Mouse (Mus musculus) right cerebral cortex, postnatal 10 days (tissue): Measurements from ENCODE around the gene Eipr1.
A peak's percentile ranks its signal among the peaks of the same experiment; 100 is the strongest.

ENCODE experiments used
- DNase-seq, 2 experiments: peaks; one replicate each; pipeline ENCODE4 v3.0.0; 2021; ENCODE audit warnings: low spot score in 2 of 2

The Eipr1 gene

DNA sequence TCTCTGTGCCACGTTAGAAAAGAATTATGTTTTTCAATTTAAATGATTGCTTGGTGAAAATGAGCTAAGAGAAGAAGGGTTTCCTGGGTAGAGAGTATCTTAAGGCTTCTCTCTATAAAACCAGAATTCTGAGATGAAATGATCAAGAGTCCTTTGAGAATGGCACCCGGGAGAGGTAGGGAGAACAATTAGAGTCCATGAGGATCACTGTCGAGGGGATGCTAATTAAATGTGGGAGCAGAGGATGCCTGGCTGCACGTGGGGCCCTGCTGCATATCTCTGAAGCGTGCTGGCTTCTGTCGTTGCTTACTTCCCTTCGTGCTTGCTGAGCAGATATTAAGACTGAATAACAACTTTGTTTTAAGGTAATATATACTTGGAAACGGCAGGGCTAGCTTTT lies 23.5 kb downstream of the Eipr1 start:
- no peak for DNase-seq

DNA sequence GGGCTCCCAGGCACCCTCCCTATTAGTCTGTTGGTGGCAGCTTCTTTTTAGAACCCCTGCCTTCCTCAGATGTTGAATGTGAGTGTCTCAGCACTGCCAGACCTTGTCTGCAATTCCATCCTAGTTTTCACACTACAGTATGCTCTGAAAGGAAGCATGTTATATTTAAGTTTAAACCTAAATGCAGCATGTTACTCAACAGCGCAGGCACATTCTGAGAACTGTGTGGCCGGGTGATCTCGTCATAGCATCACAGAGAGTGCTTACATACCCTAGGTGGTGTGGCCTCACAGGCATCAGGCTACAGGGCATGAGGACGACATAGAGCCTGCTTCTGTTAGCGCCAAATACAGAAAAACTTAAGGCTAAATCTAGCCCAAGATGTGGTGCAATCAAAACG lies 24.0 kb downstream of the Eipr1 start:
- peak in 1 of 2 experiments; percentile 43 for DNase-seq

GRCm38 (mm10) chr12:28780180-28780579 lies 28.6 kb downstream of the Eipr1 start:
- no peak for DNase-seq

GRCm38 (mm10) chr12:28782637-28783036 lies 31.0 kb downstream of the Eipr1 start:
- no peak for DNase-seq

GRCm38 (mm10) chr12:28784355-28784754 lies 32.8 kb downstream of the Eipr1 start:
- peak; percentile 59 to 63 for DNase-seq

DNA sequence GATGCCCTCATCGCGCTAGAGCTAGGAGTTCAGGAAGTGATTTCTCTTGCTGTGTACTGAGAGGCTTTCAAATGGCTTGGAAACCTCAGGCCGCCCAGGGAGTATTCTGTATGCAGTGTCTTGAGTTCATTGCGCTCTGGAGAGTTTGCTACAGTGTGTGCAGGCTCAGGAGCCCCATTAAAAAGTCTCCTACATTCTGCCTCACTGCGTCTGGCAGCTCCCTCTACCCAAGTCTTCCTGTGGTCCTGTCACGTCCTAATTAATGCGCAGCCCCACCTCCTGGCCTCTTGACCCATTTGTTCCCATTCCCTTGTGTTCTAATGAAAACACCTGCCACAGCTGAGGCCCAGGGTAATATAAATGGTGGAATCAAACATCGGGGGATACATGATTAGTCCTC lies 33.3 kb downstream of the Eipr1 start:
- DNase-seq: no peak

DNA sequence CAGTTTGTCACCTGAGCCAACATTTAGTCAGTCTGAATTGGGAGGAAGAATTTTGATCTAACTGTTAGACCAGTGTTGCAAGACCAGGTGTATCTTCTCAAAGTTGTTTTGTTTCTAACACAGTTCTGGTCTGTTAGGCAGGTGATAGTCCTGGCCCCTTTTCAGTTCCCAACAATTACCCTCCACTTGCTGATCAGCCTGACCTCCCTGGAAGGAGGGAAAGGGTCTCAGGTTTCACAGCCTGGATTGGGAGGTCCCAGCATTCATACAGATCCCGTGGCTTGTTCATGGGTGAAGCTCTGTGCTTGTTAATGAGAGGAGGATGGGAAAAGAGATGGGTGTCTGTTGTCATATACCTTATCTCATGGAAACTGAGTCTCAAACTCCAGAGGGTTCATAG lies 33.7 kb downstream of the Eipr1 start:
- no peak for DNase-seq

DNA sequence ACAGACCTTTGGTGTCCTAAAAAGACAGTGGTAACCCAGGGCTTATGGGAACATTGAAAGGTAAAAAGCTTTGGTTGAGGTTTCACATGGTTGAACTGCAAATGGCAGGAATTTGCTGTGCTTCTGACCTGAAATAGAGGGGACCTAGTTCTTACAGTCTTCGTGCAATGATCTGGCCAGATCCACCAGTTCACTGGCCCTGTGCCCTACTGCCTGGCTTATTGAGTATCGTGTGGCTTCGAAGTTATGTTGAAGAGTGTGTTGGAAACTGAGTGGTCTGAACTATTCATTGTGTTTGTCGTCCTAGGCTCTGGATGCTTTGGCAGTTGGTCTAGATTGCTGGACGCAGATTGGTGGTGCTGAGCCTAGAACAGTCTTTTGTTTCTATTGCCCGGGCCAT lies 34.7 kb downstream of the Eipr1 start:
- DNase-seq: peak in 1 of 2 experiments; percentile 50

- DNase-seq: no peak
Measured at GRCm38 (mm10) chr12:28792613-28793012, 41.0 kb downstream of the Eipr1 start.

DNA sequence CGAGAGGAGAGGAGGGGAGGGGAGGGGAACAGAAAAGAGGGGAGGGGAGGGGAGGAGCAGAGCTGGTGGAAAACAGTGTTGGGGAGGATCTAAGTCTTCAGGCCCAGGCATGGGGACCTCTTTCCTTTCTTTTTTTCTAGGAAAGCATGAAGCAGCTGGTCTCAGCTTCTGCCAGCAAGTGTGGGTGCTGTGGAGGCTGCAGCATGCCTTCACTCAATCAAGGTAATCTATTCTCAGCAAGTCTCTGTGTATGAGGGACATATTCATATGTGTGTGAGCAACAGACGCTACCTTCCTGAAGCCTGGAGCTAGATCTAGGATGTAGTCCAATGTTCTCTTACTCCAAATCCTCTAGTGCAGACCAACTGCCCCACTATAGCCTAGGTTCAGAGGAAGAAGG lies 42.1 kb downstream of the Eipr1 start:
- DNase-seq: peak; percentile 55 to 76

DNA sequence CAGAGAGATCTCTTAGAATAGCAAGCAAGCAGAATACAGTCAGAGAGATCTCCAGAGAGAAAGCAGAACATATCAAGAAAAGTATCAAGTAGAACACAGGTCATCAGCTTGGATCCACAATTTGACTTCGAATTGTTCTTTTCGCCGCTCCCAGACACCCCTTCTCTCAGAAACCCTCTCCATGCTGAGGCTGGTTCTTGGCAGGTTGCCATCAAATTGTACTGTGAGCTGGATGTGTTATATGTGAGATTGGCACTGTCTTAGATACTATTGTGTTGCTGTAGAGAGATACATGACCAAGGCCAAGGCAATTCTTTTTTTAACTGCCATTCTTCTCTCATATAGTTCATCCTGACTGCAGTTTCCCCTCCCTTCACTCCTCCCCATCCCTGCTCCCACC lies 43.4 kb downstream of the Eipr1 start:
- no peak for DNase-seq

DNA sequence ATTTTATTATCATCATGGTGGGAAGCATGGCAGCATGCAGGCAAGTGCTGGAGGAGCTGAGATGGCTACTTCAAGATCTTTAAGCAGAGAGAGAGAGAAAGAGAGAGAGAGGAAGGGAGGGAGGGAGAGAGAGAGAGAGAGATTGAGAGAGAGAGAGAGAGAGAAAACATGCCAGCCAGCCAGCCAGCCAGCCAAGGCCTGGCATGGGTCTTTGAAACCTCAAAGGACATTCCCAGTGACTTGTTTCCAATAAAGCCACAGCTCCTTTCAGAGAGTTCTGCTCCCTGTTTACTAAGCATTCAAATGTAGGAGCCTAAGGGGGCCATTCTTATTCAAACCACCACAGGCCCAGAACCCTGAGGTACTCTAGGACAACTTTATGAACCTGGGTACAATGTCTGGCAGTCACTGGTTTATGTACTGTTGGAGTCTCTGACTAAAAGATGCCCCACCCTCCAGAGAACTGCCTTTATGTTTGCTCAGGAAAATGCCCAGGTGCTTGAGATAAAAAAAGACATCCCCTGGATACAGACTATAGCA lies 45.3 kb downstream of the Eipr1 start:
- DNase-seq: no peak

DNA sequence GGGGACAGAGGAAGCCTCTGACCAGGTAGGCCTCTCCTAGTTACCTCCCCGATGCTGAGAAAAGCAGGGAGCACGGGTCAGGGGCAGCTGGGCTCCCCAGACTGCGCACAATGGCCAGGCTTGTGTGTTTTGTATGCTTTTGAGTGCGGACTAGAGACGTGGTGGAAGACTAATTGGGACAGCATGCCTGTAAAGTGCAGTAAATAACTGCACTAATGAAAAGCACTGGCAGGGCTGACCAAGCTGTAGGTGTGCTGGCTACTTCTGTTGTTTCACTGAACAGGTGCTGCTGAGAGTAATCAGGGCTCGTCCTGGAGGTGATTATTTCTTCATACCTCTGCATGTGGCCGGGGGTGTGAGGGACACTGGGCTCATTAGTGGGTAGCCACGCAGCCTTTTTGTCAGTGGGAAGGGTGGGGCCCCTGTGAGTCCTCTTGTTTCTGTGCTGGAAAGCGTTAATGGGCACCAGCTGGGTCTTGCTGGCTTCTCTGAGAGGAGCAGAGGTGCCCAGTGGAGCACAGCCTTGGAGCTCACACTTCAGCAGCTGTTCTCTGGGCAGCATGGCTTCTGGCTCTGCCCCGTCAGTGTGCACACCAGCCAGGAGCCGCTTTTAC lies 48.3 kb downstream of the Eipr1 start:
- no peak for DNase-seq

DNA sequence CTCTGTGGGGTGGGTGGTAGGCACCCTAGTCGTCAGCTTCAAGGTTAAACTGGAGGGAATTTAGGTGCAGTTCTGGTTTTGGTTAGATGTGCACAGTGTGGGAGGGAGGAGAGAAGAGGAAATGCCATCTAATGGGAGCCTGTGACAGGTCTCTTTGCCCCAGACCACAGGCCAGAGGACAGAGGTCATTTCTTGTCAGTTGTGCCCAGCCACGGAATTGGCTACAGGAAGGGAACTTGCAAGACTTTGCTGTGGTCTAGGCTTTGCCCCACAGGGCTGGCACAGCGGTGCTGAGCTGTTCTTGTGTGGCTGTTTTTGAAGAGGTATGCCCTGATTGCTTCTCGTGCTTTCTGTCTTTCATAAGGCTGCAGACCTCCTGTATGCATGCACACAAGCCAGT lies 48.8 kb downstream of the Eipr1 start:
- DNase-seq: no peak

GRCm38 (mm10) chr12:28800891-28801290 lies 49.3 kb downstream of the Eipr1 start:
- no peak for DNase-seq

DNA sequence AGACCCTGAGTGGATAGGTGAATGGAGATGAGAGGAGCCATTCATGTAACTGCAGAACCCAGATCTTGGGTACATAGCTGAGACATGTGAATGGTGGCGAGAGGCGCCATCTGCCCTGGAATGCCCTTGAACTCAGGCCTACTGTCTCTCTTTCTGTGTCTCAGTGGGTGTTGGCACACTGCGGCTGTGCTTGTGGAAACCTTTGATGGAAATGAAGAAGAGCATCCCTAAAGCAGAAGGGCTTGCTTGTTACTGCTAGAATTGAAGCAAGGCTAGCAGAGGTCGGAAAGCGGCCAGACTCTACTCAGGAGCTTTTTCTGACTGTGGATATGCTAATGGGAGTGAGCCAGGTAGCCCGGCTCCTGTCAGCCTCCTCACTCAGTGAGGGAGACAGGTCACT lies 50.1 kb downstream of the Eipr1 start:
- no peak for DNase-seq

GRCm38 (mm10) chr12:28803043-28803442 lies 51.4 kb downstream of the Eipr1 start:
- no peak for DNase-seq

- no peak for DNase-seq
Measured at GRCm38 (mm10) chr12:28804558-28805481, 53.2 kb downstream of the Eipr1 start.

GRCm38 (mm10) chr12:28808786-28809375 lies 57.3 kb downstream of the Eipr1 start:
- DNase-seq: no peak

GRCm38 (mm10) chr12:28809756-28810337 lies 58.2 kb downstream of the Eipr1 start:
- no peak for DNase-seq

GRCm38 (mm10) chr12:28816681-28817426 lies 65.3 kb downstream of the Eipr1 start:
- no peak for DNase-seq

DNA sequence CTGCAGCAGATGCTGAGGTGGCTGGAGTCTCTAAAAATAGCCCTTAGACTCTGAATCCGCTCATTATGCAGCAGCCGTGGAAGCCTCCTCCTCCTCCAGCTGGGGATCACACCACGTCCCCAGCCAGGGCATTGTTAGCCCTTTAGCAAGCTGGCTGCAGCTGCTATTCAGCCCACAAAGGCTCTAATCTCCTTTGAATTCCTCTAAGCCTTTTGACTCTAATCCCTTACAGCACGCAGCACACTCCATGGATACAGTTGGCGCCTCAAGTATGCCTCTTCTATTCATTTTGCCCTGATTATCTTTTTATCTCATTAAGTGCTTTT lies 65.8 kb downstream of the Eipr1 start:
- DNase-seq: peak in 1 of 2 experiments; percentile 45
